Mouse (Mus musculus) embryonic facial prominence, embryonic 15.5 days (tissue): ENCODE measurements around the gene Gm36210. TPM values are rescaled to one million over a fixed set of nuclear protein-coding genes. Genes with fewer than 3 reads are reported as not detected.

Experiments used
- ATAC-seq: fragments of 200-750 bp; cut with Nextera tagmentation; 2 replicates; pipeline ENCODE4 v1.8.0; 2017; ENCODE audit warnings: low read depth, moderate TSS enrichment; ENCODE audit not compliant: insufficient number of reproducible peaks, low FRiP score, low TSS enrichment
- H3K27ac ChIP-seq: fragments of 300-500 bp; sonication (generic); replicated peaks from 2 replicates; pipeline ENCODE4 v1.5.1; 2015; ENCODE audit warnings: mild to moderate bottlenecking, inconsistent platforms
- H3K27me3 ChIP-seq: fragments of 300-500 bp; sonication (generic); 2 replicates; pipeline ENCODE4 v1.6.1; 2015; ENCODE audit warnings: inconsistent platforms
- H3K36me3 ChIP-seq: fragments of 300-500 bp; sonication (generic); 2 replicates; pipeline ENCODE4 v1.6.1; 2015; ENCODE audit warnings: mild to moderate bottlenecking, inconsistent platforms
- H3K4me1 ChIP-seq: fragments of 300-500 bp; sonication (generic); 2 replicates; pipeline ENCODE4 v1.6.1; 2015; ENCODE audit warnings: inconsistent platforms
- H3K4me2 ChIP-seq: fragments of 300-500 bp; sonication (generic); replicated peaks from 2 replicates; pipeline ENCODE4 v1.6.1; 2015; ENCODE audit warnings: mild to moderate bottlenecking, inconsistent platforms
- H3K4me3 ChIP-seq: fragments of 300-500 bp; sonication (generic); replicated peaks from 2 replicates; pipeline ENCODE4 v1.5.1; 2015; ENCODE audit warnings: mild to moderate bottlenecking, inconsistent platforms
- H3K9ac ChIP-seq: fragments of 300-500 bp; sonication (generic); 2 replicates; pipeline ENCODE4 v1.6.1; 2015; ENCODE audit warnings: inconsistent platforms
- H3K9me3 ChIP-seq: fragments of 300-500 bp; sonication (generic); replicated peaks from 2 replicates; pipeline ENCODE4 v1.6.1; 2016; ENCODE audit warnings: inconsistent platforms
- WGBS: fragments of 180-500 bp; shearing (Covaris S2); methylation state at CpG from one replicate; pipeline ENCODE4 v1.1.7; 2015; 5-methylcytosine and 5-hydroxymethylcytosine counted together
- polyA plus RNA-seq: library from polyadenylated mRNA; unstranded; fragments of >200 nt; fragmentation: Nextera tagmentation; extraction: Ambion mirVana; gene quantifications from 2 replicates; pipeline ENCODE4 v1.2.1, GENCODE M21; 2015

Gm36210 gene
- polyA plus RNA-seq, 1 experiment from 2014 or later: not detected

- Histone ChIP-seq H3K27ac (no peak overlapping the region), H3K9ac (no peak overlapping the region), H3K4me3 (no peak overlapping the region), H3K36me3 (no peaks in the 10 kb centered on the region), H3K4me2 (no peak overlapping the region), H3K4me1 (peaks cover 11% of the 10 kb centered on the region), H3K27me3 (no peaks in the 10 kb centered on the region), H3K9me3 (no peaks in the 10 kb centered on the region)
- WGBS: 62% methylated on average over 12 of the region's 12 CpGs
- ATAC-seq: no peak
Observed at GRCm38 (mm10) chr7:4859418-4859978, 46.8 kb downstream of the Gm36210 start.

DNA sequence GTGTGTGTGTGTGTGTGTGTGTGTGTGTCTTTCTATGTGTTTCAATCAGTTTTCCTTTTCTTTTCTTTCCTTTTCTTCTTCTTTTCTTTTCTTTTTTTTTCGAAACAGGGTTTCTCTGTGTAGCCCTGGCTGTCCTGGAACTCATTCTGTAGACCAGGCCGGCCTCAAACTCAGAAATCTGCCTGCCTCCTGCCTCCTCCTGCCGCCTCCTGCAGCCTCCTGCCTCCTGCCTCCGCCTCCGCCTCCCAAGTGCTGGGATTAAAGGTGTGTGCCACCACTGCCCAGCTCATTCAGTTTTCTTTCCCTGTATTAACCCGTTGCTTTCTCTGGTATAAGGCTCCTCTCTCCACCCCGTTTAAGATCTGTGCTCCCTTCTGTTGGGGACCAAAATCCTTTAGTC is 49.0 kb downstream of the Gm36210 start:
- Histone ChIP-seq H3K4me2 (no peak overlapping the region), H3K9me3 (no peaks in the 10 kb centered on the region)
- 62% methylated on average over 7 of the region's 7 CpGs for WGBS

GRCm38 (mm10) chr7:4856508-4856907 is 49.8 kb downstream of the Gm36210 start:
- no peaks in the 10 kb centered on the region for H3K27me3 ChIP-seq
- H3K9ac ChIP-seq: no peak overlapping the region
- no peak overlapping the region for H3K4me3 ChIP-seq
- H3K36me3 ChIP-seq: no peaks in the 10 kb centered on the region
- H3K27ac ChIP-seq: no peak overlapping the region
- no peak overlapping the region for H3K4me2 ChIP-seq
- WGBS: 87% methylated on average over 9 of the region's 9 CpGs
- H3K9me3 ChIP-seq: no peaks in the 10 kb centered on the region
- no peak for ATAC-seq
- H3K4me1 ChIP-seq: peaks cover 7% of the 10 kb centered on the region; the same call in 1 of the 2 replicates

More for the DNA sequence above, 49.0 kb downstream of the Gm36210 start:
- Histone ChIP-seq H3K27ac (no peak overlapping the region), H3K4me3 (no peak overlapping the region), H3K4me1 (peaks cover 7% of the 10 kb centered on the region; the same call in 1 of the 2 replicates), H3K27me3 (no peaks in the 10 kb centered on the region), H3K9ac (no peak overlapping the region), H3K36me3 (no peaks in the 10 kb centered on the region)
- no peak for ATAC-seq

DNA sequence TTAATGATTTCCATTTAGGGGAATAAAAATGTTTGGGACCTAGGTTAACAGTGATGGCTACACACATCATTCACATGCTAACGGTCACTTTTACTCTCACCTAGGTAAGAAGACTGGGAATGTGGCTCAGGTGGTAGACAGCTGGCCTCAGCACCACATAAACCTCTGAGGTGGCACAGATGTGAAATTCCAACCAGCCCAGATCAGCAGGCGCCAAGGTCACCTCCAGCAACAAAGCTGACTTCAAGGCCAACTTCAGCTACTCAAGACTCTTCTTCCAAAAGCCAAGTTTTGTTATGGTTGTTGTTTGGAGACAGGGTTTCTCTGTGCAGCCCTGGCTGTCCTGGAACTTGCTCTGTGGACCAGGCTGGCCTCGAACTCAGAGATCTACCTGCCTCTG is 52.7 kb downstream of the Gm36210 start:
- WGBS: 83% methylated on average over 3 of the region's 3 CpGs
- no peak overlapping the region for H3K4me2 ChIP-seq
- no peak overlapping the region for H3K4me3 ChIP-seq

DNA sequence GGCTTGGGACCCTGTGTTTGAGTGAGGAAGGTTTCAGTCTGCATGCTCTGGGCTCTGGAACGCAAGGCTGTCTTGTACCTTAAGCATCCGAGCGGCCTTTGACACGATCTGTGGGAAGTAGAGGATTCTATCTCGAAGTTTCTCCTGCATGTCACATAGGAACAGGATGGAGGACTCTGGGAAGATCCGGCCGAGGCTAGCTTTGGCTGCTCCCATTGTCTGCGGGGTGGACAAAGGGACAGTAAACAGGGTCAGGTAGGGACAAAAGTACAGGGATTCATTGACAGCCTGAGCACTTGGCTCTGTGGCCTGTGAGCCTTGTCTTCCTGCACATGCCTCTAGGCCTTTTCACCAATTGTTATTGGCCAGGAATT is 55.0 kb downstream of the Gm36210 start:
- no peak overlapping the region for H3K9ac ChIP-seq
- H3K4me3 ChIP-seq: no peak overlapping the region
- H3K4me1 ChIP-seq: no peaks in the 10 kb centered on the region
- H3K27me3 ChIP-seq: peaks cover 7% of the 10 kb centered on the region; the same call in 1 of the 2 replicates
- WGBS: 61% methylated on average over 8 of the region's 8 CpGs
- ATAC-seq: no peak
- H3K9me3 ChIP-seq: no peaks in the 10 kb centered on the region
- no peak overlapping the region for H3K27ac ChIP-seq
- no peaks in the 10 kb centered on the region for H3K36me3 ChIP-seq
- H3K4me2 ChIP-seq: no peak overlapping the region

More for the DNA sequence above, 52.7 kb downstream of the Gm36210 start:
- Histone ChIP-seq H3K9me3 (no peaks in the 10 kb centered on the region), H3K4me1 (no peaks in the 10 kb centered on the region), H3K9ac (no peak overlapping the region), H3K36me3 (no peaks in the 10 kb centered on the region), H3K27me3 (peaks cover 2% of the 10 kb centered on the region; the same call in 1 of the 2 replicates), H3K27ac (no peak overlapping the region)
- no peak for ATAC-seq

DNA sequence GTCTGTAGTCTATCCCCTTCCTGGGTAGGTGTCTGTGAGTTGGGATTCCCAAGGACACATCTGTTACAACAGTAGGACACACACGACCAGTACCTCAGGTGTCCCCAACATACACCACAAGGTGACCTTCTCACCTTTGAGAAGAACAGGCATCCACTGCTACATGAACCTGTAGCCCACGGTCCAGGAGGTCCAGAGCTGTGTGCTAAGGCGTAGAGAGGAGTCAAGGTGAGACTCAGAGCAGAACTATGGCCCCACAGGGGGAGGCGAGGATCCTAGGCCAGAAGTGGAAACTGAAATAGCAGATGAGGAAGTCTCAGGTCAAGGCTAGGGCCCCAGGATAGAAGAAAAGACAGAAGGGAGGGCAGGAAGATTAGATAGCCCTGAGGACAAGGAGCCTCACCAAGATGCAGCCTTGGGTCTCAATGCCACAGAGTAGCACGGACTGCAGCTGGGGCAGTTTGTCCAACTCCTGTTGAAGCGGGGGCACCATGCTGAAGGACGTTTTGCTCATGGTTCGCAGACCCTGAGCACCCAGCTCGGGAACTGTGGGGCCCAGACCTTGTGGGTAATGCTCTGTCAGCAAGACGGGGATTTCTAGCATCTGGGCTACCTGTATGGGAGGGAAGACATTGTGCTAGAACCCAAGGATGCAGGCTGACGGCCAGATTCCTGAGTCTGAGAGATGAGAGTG is 55.5 kb downstream of the Gm36210 start:
- no peak for ATAC-seq
- Histone ChIP-seq H3K27ac (no peak overlapping the region), H3K4me1 (no peaks in the 10 kb centered on the region), H3K27me3 (peaks cover 7% of the 10 kb centered on the region; the same call in 1 of the 2 replicates), H3K36me3 (no peaks in the 10 kb centered on the region), H3K9me3 (no peaks in the 10 kb centered on the region), H3K9ac (no peak overlapping the region), H3K4me3 (no peak overlapping the region), H3K4me2 (no peak overlapping the region)
- 74% methylated on average over 11 of the region's 11 CpGs for WGBS

DNA sequence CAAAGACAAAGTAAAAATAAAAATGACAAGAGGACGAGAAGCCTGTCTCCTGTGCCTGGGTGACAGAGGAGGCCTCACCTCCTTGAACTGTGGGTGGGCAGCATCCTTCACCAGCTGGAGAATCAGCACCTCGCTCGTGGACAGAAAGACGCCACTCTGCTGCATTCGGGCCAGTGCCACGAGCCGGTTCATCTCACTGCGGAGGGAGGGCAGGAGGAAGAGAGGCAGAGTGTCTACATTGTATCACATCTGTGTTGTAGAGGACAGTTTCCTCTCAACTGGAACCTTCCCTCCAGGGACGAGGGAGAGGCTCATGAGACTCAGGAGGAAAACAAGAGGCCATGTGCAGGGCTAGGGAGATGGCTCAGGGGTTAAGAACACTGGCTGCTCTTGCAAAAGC is 56.9 kb downstream of the Gm36210 start:
- no peak overlapping the region for H3K4me2 ChIP-seq
- no peak overlapping the region for H3K9ac ChIP-seq
- H3K4me3 ChIP-seq: no peak overlapping the region
- no peak overlapping the region for H3K27ac ChIP-seq
- 53% methylated on average over 9 of the region's 9 CpGs for WGBS
- no peak for ATAC-seq
- peaks cover 6% of the 10 kb centered on the region for H3K4me1 ChIP-seq
- no peaks in the 10 kb centered on the region for H3K36me3 ChIP-seq
- peaks cover 18% of the 10 kb centered on the region for H3K27me3 ChIP-seq
- no peaks in the 10 kb centered on the region for H3K9me3 ChIP-seq

Other genes with a start within 250 kb of the Gm36210 start
- gene Ppp6r1, start 247.5 kb downstream of the Gm36210 start, polyA plus RNA-seq: 9.8 and 10.3 TPM in 2 replicates
- gene Hspbp1, start 221.4 kb downstream of the Gm36210 start, polyA plus RNA-seq: 80.6 and 87.7 TPM in 2 replicates
- gene Brsk1, start 215.9 kb downstream of the Gm36210 start, polyA plus RNA-seq: 1.5 and 2.1 TPM in 2 replicates
- gene Tmem150b, start 181.3 kb downstream of the Gm36210 start, polyA plus RNA-seq: 0.13 and 0.20 TPM in 2 replicates
- 57.9 and 58.2 TPM in 2 replicates for gene Kmt5c, start 166.4 kb downstream of the Gm36210 start, polyA plus RNA-seq
- gene Cox6b2, start 153.4 kb downstream of the Gm36210 start, polyA plus RNA-seq: 49.9 and 64.2 TPM in 2 replicates
- gene Fam71e2, start 135.2 kb downstream of the Gm36210 start, polyA plus RNA-seq: not detected in 2 replicates
- gene Il11, start 123.7 kb downstream of the Gm36210 start, polyA plus RNA-seq: 0.36 and 0.37 TPM in 2 replicates
- gene Tmem190, start 123.6 kb downstream of the Gm36210 start, polyA plus RNA-seq: 0.75 and 1.1 TPM in 2 replicates
- 11.4 and 11.8 TPM in 2 replicates for gene Tmem238, start 116.9 kb downstream of the Gm36210 start, polyA plus RNA-seq
- gene Rpl28, start 113.6 kb downstream of the Gm36210 start, polyA plus RNA-seq: 397 and 411 TPM in 2 replicates
- 348 and 351 TPM in 2 replicates for gene Ube2s, start 93.9 kb downstream of the Gm36210 start, polyA plus RNA-seq
- 0.43 and 0.99 TPM in 2 replicates for gene Shisa7, start 61.8 kb downstream of the Gm36210 start, polyA plus RNA-seq
- gene Isoc2b, start 36.3 kb downstream of the Gm36210 start, polyA plus RNA-seq: 11.3 and 13.1 TPM in 2 replicates
- 0.95 and 1.2 TPM in 2 replicates for gene Isoc2a, start 29.4 kb downstream of the Gm36210 start, polyA plus RNA-seq
- 4.1 and 4.9 TPM in 2 replicates for gene Zfp628, start 8.7 kb upstream of the Gm36210 start, polyA plus RNA-seq
- 5.1 and 5.5 TPM in 2 replicates for gene Nat14, start 15.5 kb upstream of the Gm36210 start, polyA plus RNA-seq
- gene Ssc5d, start 19.3 kb upstream of the Gm36210 start, polyA plus RNA-seq: 4.7 and 5.5 TPM in 2 replicates
- 0.32 and 1.1 TPM in 2 replicates for gene Sbk2, start 57.9 kb upstream of the Gm36210 start, polyA plus RNA-seq
- gene Sbk3, start 64.7 kb upstream of the Gm36210 start, polyA plus RNA-seq: 0.05 and 0.25 TPM in 2 replicates
- gene Zfp579, start 89.6 kb upstream of the Gm36210 start, polyA plus RNA-seq: 32.8 and 35.0 TPM in 2 replicates
- gene Zfp524, start 107.9 kb upstream of the Gm36210 start, polyA plus RNA-seq: 15.2 and 15.8 TPM in 2 replicates
- 43.9 and 46.2 TPM in 2 replicates for gene Fiz1, start 108.2 kb upstream of the Gm36210 start, polyA plus RNA-seq
- 1.2 TPM in 1 of 2 replicates, not detected in the other for gene Gm44973, start 109.0 kb upstream of the Gm36210 start, polyA plus RNA-seq
- gene Zfp865, start 113.9 kb upstream of the Gm36210 start, polyA plus RNA-seq: 8.0 and 9.0 TPM in 2 replicates
- gene Ccdc106, start 114.0 kb upstream of the Gm36210 start, polyA plus RNA-seq: 35.4 and 37.8 TPM in 2 replicates
- not detected in 2 replicates for gene 4632433K11Rik, start 127.6 kb upstream of the Gm36210 start, polyA plus RNA-seq
- gene Zfp784, start 131.9 kb upstream of the Gm36210 start, polyA plus RNA-seq: 6.7 and 7.5 TPM in 2 replicates
- 36.8 and 43.1 TPM in 2 replicates for gene Zfp580, start 145.0 kb upstream of the Gm36210 start, polyA plus RNA-seq
- 116 and 124 TPM in 2 replicates for gene U2af2, start 155.6 kb upstream of the Gm36210 start, polyA plus RNA-seq
- 66.5 and 70.6 TPM in 2 replicates for gene Epn1, start 173.7 kb upstream of the Gm36210 start, polyA plus RNA-seq
- not detected in 2 replicates for gene Rfpl4, start 210.4 kb upstream of the Gm36210 start, polyA plus RNA-seq
- gene Rasl2-9, start 219.4 kb upstream of the Gm36210 start, polyA plus RNA-seq: 0.60 and 0.80 TPM in 2 replicates
- not detected in 2 replicates for gene Vmn1r55, start 243.2 kb upstream of the Gm36210 start, polyA plus RNA-seq